Mouse (Mus musculus) hindbrain, postnatal 0 days (tissue): ENCODE measurements at regions not wholly inside any gene's neighbourhood (a gene's known extent, or its start where the extent isn't known, plus 50 kb on each side); places are given as distances from the start of the nearest gene placed in this dataset.

Source experiments
- ATAC-seq: fragments of 200-750 bp; cut with Nextera tagmentation; 2 replicates; pipeline ENCODE4 v1.8.0; 2017; ENCODE audit warnings: mild to moderate bottlenecking, moderate TSS enrichment, moderate library complexity
- DNase-seq: peaks from one replicate; pipeline ENCODE4 v3.0.0-alpha.2; 2015; ENCODE audit warnings: low spot score
- H3K27ac ChIP-seq: fragments of 300-500 bp; sonication (generic); 2 replicates; pipeline ENCODE4 v1.5.1; 2014; ENCODE audit warnings: mild to moderate bottlenecking
- H3K27me3 ChIP-seq: fragments of 300-500 bp; sonication (generic); 2 replicates; pipeline ENCODE4 v1.6.1; 2014; ENCODE audit warnings: low read length, mixed read lengths; ENCODE audit not compliant: insufficient read depth
- H3K36me3 ChIP-seq: fragments of 300-500 bp; sonication (generic); 2 replicates; pipeline ENCODE4 v1.6.1; 2014; ENCODE audit warnings: low read length, mixed read lengths; ENCODE audit not compliant: insufficient read depth
- H3K4me1 ChIP-seq: fragments of 300-500 bp; sonication (generic); 2 replicates; pipeline ENCODE4 v1.6.1; 2014; ENCODE audit warnings: antibody characterized with exemption, low read length, mixed read lengths; ENCODE audit not compliant: insufficient read depth
- H3K4me2 ChIP-seq: fragments of 300-500 bp; sonication (generic); 2 replicates; pipeline ENCODE4 v1.6.1; 2014; ENCODE audit warnings: low read depth, mild to moderate bottlenecking, low read length, moderate library complexity, mixed read lengths
- H3K4me3 ChIP-seq: fragments of 300-500 bp; sonication (generic); 2 replicates; pipeline ENCODE4 v1.5.1; 2014; ENCODE audit warnings: low read length
- H3K9ac ChIP-seq: fragments of 300-500 bp; sonication (generic); replicated peaks from 2 replicates; pipeline ENCODE4 v1.6.1; 2014; ENCODE audit warnings: mild to moderate bottlenecking, low read length, moderate library complexity, mixed read lengths
- H3K9me3 ChIP-seq: fragments of 300-500 bp; sonication (generic); 2 replicates; pipeline ENCODE4 v1.6.1; 2016; ENCODE audit warnings: low read length, mixed read lengths
- CTCF ChIP-seq: IDR thresholded peaks from 2 replicates; pipeline ENCODE4 v1.5.1; 2016; ENCODE audit warnings: antibody characterized with exemption, control low read depth, low read depth
- WGBS: fragments of 180-500 bp; shearing (Covaris S2); extraction: QIAGEN DNeasy Blood & Tissue Kit; methylation state at CpG from one replicate; pipeline ENCODE4 v1.1.7; 2014; 5-methylcytosine and 5-hydroxymethylcytosine counted together

GRCm38 (mm10) chr10:51792030-51792429 is 114.5 kb downstream of the Rfx6 start:
- no peak overlapping the region for H3K9ac ChIP-seq
- no peak overlapping the region for H3K4me3 ChIP-seq
- no peak overlapping the region for H3K27ac ChIP-seq
- no peaks in the 10 kb centered on the region for H3K4me1 ChIP-seq
- 4% methylated on average over 1 of the region's 1 CpGs for WGBS
- DNase-seq, result peak; percentile 72
- no peak overlapping the region for H3K4me2 ChIP-seq
- H3K36me3 ChIP-seq, result no peaks in the 10 kb centered on the region
- peak; percentile 60 for TF ChIP-seq CTCF
- no peak for ATAC-seq
- no peaks in the 10 kb centered on the region for H3K27me3 ChIP-seq
- H3K9me3 ChIP-seq, result no peaks in the 10 kb centered on the region

GRCm38 (mm10) chr10:51793876-51794275 is 116.3 kb downstream of the Rfx6 start:
- Histone ChIP-seq H3K4me2 (no peak overlapping the region), H3K36me3 (no peaks in the 10 kb centered on the region), H3K9ac (no peak overlapping the region), H3K27me3 (no peaks in the 10 kb centered on the region), H3K27ac (no peak overlapping the region), H3K9me3 (no peaks in the 10 kb centered on the region), H3K4me3 (no peak overlapping the region), H3K4me1 (no peaks in the 10 kb centered on the region)
- DNase-seq, result peak; percentile 51
- 58% methylated on average over 7 of the region's 7 CpGs for WGBS
- no peak for ATAC-seq
- no peak for TF ChIP-seq CTCF

GRCm38 (mm10) chr10:51816626-51817025 is 139.1 kb downstream of the Rfx6 start:
- Histone ChIP-seq H3K36me3 (no peaks in the 10 kb centered on the region), H3K9me3 (no peaks in the 10 kb centered on the region), H3K27ac (no peak overlapping the region), H3K4me3 (no peak overlapping the region), H3K27me3 (no peaks in the 10 kb centered on the region), H3K9ac (no peak overlapping the region), H3K4me1 (no peaks in the 10 kb centered on the region), H3K4me2 (no peak overlapping the region)
- no peak for DNase-seq
- no peak for ATAC-seq
- 38% methylated on average over 1 of the region's 1 CpGs for WGBS
- TF ChIP-seq CTCF, result no peak

- H3K4me1 ChIP-seq, result no peaks in the 10 kb centered on the region
- DNase-seq (no peak), ATAC-seq (no peak)
- H3K4me2 ChIP-seq, result no peak overlapping the region
- H3K9ac ChIP-seq, result no peak overlapping the region
- TF ChIP-seq CTCF, result no peak
- no peaks in the 10 kb centered on the region for H3K27me3 ChIP-seq
- no peak overlapping the region for H3K27ac ChIP-seq
- H3K9me3 ChIP-seq, result no peaks in the 10 kb centered on the region
- no peak overlapping the region for H3K4me3 ChIP-seq
- H3K36me3 ChIP-seq, result no peaks in the 10 kb centered on the region
- 90% methylated on average over 2 of the region's 2 CpGs for WGBS
Observed at GRCm38 (mm10) chr10:51823900-51824299, 146.3 kb downstream of the Rfx6 start.

- H3K9me3 ChIP-seq, result no peaks in the 10 kb centered on the region
- H3K27me3 ChIP-seq, result no peaks in the 10 kb centered on the region
- ATAC-seq (no peak), DNase-seq (no peak)
- H3K36me3 ChIP-seq, result no peaks in the 10 kb centered on the region
- no peak overlapping the region for H3K9ac ChIP-seq
- no peak overlapping the region for H3K4me3 ChIP-seq
- no peak for TF ChIP-seq CTCF
- no peak overlapping the region for H3K27ac ChIP-seq
- 26% methylated on average over 6 of the region's 6 CpGs for WGBS
- H3K4me1 ChIP-seq, result no peaks in the 10 kb centered on the region
- no peak overlapping the region for H3K4me2 ChIP-seq
Observed at GRCm38 (mm10) chr10:51826431-51826964, 148.9 kb downstream of the Rfx6 start.

- H3K4me2 ChIP-seq, result peak overlapping the region; percentile 16; the same call in 1 of the 2 replicates
- H3K27ac ChIP-seq, result no peak overlapping the region
- TF ChIP-seq CTCF, result no peak
- no peaks in the 10 kb centered on the region for H3K27me3 ChIP-seq
- H3K9ac ChIP-seq, result no peak overlapping the region
- H3K9me3 ChIP-seq, result no peaks in the 10 kb centered on the region
- H3K36me3 ChIP-seq, result no peaks in the 10 kb centered on the region
- 70% methylated on average over 4 of the region's 4 CpGs for WGBS
- H3K4me1 ChIP-seq, result peaks cover 5% of the 10 kb centered on the region; the same call in 1 of the 2 replicates
- no peak overlapping the region for H3K4me3 ChIP-seq
- no peak for ATAC-seq
- DNase-seq, result no peak
Observed at GRCm38 (mm10) chr10:51832459-51832858, 154.9 kb downstream of the Rfx6 start.

- TF ChIP-seq CTCF, result no peak
- H3K4me2 ChIP-seq, result no peak overlapping the region
- H3K9me3 ChIP-seq, result no peaks in the 10 kb centered on the region
- no peaks in the 10 kb centered on the region for H3K4me1 ChIP-seq
- ATAC-seq (no peak), DNase-seq (no peak)
- no peaks in the 10 kb centered on the region for H3K27me3 ChIP-seq
- H3K9ac ChIP-seq, result no peak overlapping the region
- WGBS, result 86% methylated on average over 1 of the region's 1 CpGs
- no peak overlapping the region for H3K27ac ChIP-seq
- H3K36me3 ChIP-seq, result no peaks in the 10 kb centered on the region
- no peak overlapping the region for H3K4me3 ChIP-seq
Observed at GRCm38 (mm10) chr10:51843099-51843498, 165.5 kb downstream of the Rfx6 start.
